Mouse (Mus musculus): Measurements from ENCODE around the gene Cmtm7. TPM values are rescaled to one million over a fixed set of nuclear protein-coding genes. Genes with fewer than 3 reads are reported as not detected.

Gene Cmtm7
- total RNA-seq (2021) (10 to 100 TPM; 27.8 to 41.3 TPM), polyA plus RNA-seq (2012; rRNA removed) (187 and 230 TPM in 2 replicates)
- long read RNA-seq, transcript Cmtm7-201 (5 exons, 993 nt): major isoform, 28 of 30 reads
- long read RNA-seq, partial matches to known transcripts: 1 of 30 reads
- long read RNA-seq, other reads (novel, unspliced or antisense): 1 of 30 reads

DNA sequence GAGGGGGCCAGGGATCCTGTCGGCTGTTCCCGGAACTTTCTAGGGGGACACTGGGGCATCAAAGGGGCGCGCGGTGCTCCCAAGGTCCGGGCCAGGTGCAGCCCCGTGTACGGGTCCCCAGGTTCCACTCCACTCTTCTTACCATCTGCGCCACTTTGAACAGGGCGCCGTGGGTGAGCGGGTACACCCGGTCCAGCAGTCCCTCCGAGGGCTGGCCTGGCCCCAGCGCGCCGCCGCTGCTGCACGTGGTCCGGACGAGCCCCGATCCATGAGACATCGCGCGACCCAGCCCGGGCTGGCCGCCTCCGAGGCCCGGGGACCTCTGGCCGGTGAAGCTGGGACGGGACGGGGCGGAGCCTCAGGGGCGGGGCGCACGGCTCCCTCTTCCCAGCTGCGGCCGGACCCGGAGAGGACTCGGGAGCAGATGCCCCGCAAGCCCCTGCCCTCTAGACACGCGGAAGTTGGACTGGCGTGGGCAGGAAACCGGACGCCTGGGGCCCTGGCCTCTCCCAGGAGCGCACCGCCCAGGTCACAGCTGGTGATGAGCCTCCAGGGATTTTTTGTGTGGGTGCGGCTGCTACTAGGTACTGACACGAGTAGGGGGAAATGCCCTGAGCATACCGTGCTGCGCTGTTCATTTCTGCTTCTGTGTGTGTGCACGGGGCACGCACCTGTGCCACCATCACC is at the start of gene Cmtm7:
Gene Cmtm7, minus strand, starts transcription at position 331 of the 687 bp plus-strand sequence.
- DNase-seq: peak; percentile 92

DNA sequence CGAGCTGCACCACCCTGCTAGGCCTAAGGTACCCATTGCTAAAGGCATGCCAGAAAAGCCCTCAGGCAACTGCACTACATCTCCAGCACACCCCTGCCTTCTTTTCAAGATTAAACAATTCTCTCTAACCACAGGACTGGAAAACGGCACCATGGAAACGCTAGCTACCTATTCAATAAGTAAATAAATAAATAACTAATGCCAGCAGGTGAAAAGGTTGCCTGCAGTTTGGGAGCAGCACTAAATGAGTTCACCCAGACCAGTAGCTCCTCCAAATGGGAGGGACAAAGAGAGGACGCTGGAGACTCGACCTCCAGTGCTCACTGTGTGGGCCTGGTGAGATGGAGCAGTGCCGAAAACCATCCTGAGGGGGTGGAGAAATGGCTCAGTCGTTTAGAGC is 48.7 kb upstream of the Cmtm7 start:
- no peak for DNase-seq

DNA sequence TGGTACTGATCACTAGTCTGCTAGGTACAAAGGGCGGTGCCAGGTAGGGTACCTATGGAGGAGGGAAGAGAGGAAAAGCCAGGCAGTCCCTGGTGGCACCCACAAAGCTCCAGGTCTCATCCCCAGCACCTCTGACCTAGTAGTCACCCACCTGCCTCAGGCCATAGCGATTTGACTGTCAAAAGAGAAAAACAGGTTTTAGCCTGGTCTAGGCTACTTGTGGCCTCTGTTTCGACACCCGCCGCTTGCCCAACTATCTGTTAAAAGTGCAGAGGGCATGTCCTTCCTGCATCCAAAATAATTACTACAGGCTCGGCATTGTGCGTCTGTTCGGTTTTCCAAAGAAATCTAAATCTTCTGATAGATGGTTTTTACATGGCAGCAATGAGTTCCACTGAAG is 48.0 kb upstream of the Cmtm7 start:
- DNase-seq: no peak

DNA sequence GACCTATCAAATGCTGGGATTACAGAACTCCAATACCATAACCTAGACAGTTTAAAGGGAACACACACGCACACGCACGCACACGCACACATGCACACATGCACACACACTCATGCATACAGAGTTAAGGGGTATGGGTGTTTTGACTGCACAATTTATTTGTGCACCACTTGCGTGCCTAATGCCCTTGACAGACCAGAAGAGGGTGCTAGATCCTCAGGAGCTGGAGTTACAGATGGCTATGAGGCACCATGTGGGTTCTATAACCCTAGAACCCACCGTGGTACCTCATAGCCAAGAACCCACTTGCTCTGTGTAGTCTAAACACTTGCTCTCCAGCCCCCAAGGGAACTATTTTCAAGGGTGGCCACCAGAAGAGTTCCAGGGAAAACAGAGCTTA is 46.7 kb upstream of the Cmtm7 start:
- DNase-seq: no peak

DNA sequence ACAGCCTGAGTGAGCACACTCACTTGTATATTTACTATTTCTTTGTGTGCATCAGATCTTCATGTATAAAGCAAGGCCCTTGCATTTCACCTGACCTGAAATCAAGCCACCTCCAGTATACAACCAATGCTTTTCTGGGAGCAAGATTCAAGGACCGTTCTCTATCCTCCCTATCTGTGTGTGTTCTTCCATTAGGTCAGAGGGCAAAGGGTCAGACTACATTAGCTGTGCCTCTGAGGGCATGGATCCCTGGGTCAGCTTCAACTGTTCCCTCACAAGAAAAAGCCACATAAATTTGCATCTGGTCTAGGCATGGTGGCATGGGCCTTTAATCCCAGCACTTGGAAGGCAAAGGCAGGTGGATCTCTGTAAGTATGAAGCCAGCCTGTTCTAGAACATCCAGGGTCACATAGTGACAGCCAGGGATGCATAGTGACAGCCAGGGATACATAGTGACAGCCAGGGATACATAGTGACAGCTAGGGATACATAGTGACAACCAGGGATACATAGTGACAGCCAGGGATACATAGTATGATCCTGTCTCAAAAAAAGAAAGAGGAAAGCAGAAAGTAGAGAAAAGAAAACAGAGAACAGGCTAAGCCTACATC is 45.7 kb upstream of the Cmtm7 start:
- DNase-seq: no peak

DNA sequence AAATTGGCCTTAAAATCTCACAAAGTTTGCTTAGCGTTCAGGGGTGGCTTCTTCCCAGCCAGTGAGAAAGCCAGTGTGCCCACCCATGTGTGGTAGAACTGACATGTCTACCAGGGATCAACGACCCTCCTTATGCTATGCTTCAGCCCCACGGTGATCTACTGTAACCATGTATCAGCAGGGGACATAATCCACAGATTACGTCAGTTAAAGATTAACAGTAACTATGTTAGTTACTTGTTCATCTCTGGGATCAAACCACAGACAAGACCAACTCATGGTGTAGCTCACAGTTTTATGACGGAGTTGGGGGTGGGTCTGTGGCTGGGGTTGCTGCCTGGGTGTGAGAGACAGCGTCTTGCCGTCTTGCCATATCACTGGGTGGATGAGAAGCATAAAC is 42.5 kb upstream of the Cmtm7 start:
- DNase-seq: no peak

DNA sequence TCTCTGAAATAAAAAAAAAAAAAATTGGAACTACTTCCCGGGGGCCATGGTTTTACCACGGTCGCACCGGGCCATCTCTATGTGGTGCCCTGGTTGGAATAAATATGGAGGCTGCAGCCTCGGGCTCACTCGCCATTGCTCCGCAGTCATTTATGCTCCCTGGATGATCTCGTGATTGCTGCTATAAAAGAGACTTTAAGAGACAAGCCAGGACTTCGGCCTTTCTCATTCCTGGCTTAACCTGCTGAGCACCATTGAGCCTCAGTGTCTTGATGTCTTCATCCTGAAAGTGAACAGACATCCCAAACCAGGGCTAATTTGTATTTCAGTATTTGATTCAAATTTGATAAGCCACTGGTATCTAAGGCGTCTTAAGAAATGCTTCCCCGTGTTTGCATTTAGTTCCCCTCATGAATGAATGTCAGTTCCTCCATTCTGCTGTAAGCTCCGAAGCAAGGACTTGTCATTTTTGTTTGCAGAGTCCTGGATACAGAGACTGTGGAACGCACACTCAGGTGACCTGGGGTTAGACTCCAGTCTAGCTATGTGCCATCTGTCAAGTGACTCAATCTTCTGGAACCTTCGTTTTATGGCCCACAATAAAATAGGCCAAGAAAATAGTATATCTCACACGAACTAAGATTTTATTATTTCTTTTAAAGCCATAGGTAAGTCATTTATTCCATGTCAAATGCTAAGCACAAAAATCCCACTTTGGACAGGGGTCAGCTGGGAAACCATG is 40.1 kb upstream of the Cmtm7 start:
- no peak for DNase-seq

DNA sequence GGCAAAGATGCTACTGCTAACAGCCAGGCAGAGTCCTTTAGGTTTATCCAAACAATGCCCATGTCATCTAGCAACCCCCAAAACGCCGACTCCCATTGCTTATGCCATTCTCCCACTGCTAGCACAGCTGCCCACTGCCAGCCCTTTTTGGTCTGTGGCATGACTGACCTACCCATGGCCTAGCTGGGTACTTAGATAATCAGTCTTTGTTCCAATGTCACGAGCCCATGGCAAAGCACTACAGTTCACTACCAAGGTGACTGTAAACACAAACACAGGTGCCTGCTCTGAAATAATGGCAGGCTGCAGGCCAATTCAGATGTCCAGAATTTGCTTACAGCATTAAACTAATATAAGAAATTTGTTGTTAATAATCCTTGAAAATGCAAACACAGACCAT is 37.3 kb upstream of the Cmtm7 start:
- no peak for DNase-seq

DNA sequence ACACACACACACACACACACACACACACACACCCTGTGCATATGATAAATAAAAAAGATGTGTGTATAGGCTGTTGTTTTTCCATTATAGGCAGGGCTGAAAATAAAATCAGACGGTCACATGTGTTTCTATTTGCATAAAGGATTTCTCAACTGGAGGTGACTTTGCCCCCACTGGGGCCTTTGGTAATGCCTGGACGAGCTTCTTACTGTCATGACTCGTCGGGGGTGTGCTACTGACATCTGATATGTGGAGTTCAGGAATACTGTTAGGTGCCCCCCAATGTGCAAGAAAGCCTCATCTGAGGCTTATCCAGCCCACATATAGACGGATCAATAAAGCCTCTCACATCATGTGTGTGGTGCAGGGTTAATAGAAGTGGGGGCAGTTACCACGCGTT is 35.4 kb upstream of the Cmtm7 start:
- DNase-seq: no peak

DNA sequence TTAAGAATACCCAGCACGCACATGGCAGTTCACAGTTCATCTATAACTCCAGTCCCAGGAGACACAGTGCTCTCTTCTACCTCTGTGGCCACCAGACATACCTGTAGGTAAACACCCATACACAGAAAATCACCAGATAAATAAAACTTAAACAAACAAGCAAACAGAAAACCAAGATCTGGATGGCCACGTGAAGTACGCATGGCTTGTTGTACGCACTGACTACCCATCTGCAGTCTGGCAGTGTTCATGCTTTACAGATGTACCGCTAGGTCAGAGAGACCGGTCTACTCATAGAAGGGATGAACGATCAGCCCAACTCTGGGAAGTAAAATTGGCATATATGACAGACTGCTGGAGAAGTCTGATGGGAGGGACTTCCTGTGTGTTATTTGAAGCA is 34.5 kb upstream of the Cmtm7 start:
- DNase-seq: no peak

DNA sequence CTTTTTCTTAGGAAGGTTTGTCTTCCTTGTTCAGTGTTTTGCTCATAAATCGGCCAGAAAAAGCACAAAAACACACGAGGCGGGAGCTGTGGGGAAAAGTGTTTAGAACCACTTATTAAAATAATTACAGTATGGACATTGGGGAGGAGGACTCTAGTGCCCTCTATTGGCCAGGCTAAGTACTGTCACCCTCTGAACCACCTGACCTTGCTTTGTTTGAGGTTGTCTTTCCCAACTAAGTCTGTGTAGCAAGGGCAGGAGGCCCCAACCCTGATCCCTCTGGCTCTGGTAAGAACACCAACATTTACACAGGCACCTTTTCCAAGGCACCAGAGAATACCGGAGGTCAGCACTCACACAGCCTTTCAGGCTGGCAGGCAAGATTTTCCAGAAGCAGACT is 33.7 kb upstream of the Cmtm7 start:
- DNase-seq: peak; percentile 48

DNA sequence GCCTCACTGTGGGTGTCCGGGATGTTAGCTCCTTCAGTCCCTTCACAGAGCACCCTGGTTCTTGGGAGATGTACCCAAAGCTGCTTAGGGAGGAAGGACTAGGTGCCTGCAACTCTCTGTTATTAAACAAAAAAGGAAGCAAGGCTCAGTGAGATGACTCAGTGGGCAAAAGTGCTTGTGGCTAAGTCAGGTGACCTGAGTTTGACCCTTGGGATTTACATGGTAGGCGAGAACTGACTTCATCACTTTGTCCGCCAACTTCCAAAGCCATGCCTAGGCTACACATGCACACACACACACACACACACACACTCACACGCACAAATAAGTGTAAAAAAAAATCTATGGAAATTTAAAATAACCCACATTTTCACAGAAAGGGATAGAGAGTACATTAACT is 30.3 kb upstream of the Cmtm7 start:
- DNase-seq: no peak

DNA sequence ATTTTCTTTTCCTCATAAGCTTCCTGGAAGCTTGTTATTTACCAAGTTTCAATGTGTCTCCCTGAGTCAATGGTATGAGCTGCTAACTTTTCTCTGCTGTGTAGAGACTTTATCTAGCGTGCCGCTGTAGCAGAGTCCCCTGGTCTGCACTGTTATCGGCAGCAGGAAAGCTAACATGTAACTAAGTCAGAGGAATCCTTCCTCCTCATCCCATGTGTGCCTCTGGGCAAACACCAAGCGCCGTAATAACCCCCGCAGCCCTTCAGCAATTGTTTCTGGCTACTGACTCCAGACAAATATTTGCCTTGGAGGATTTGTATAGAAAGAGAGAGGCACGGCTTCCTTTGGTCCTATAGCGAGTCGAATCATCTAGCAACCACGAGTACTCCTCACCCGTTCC is 29.2 kb upstream of the Cmtm7 start:
- DNase-seq: no peak

DNA sequence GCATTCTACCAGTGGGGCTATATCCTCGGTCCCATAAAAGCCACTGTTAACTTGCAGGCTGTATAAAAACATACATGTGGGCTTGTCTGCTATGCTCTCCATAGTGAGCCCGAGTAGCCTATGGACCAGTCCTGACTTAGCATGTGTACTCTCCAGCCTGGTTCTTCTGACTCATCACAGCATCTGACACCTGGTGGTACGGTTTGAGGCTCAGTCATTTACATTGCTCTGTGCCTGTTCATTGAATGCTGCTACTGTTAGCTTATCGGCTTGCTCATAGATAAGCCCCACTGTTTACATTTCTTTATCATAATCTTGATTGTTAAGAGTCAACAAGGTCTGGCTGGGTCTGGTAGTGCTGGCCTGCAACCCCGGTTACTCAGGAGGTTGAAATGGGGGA is 27.0 kb upstream of the Cmtm7 start:
- no peak for DNase-seq

DNA sequence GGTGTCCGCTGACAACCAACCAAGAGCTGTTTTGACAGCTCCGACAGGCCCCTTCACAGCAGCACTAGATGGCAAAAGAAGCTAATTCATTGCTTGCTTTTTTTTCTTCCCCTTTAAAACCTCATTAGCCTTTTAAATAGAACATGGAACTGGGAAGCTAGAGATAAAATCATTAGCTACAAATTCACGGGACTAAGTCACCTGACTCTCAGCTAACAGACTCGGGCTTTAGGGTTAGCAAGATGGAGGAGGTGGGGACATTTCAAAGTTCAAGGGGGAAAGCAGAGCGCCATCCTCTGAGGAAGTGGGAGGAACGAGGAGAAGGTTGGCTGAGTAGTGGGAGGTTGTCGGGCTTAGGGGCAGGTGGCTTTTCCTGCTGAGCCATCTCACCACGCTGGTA is 25.6 kb upstream of the Cmtm7 start:
- DNase-seq: no peak

DNA sequence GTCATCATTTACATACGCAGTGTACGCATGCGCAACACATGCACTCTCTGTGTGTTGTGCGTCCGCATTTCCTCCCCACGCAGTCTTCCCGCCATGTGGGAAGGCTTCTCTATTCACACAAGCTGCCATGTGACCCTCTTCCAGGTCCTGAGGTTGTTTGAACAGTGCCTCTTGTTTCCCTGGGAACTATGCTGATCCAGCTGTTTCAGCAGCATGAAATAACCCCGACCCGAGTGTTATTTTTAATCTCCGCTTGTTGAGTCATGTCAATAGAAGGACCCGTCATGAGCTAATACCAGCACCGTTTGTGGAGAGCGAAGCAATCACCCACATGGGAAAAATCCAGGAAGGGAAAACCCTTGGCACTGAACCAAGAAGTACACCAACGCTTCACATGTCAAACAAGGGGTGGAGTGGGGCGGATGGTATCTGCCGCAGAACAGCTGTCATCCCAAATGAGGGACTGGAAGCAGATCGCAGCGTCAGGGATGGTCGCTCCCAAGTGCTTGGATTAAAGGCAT is 23.6 kb upstream of the Cmtm7 start:
- DNase-seq: peak; percentile 32

DNA sequence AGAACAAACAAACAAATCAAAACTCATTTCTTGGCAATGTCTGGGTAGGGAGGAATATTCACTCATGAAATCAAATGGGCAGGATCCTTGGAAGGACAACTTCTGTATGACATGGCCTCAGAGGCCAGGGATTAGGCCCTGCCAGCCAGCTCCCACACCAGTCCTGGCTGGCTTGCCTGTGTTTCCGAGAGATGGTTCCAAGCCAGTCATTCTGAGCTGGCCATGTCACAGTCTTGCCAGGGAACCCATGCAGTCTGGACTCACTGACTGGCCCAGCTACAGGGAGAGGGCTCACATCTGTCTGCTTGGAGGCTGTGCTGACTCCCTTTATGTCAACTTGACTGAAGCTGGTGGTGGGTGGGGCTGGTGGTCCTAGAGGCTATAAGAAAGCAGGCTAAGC is 20.5 kb upstream of the Cmtm7 start:
- DNase-seq: peak; percentile 54

DNA sequence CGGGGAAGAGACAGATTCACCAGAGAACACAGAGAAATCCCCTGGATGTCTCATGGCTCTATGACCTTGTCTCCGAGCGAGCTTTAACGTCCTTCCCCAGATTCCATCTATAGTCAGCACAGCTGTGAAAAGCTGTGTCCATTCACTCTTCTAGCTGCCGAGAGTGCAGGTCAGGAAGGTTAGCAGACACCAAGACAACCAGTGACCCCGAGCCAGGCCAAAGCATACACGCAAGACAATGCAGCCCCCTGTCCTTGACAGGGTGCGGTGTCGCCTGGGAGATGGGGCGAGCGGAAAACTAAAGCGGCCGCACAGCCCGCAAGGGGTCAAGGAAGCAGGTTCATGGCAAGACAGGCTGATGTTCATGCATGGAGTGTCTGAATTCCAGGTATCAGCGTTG is 19.6 kb upstream of the Cmtm7 start:
- DNase-seq: no peak

DNA sequence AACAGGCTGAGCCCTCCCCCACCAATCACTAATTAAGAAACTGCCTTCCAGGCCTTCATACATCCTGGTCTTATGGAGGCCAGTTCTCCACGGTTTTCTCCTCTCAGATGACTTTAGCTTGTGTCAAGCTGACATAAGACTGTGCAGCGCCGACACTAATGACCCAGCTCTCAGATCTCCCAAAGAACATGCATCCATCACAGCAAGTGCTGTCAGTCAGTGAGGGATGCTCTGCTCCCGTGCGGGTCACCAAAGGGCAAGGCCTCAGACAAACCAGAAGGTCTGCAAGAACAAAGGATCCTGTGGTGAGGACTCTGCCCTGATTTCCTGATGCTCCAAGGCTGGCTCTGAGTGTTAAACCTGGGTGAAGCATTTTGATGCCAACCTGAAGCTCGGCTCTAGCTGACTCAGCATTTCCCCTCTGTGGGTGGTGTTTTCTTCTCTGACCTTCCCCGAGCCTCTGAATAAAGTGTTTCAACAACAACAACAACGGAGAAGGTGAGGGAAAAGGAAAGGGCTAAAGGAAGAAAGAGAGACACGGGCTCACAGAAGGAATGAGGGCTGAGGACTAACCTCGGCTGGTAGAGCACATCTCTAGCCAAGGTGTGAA is 17.9 kb upstream of the Cmtm7 start:
- no peak for DNase-seq

DNA sequence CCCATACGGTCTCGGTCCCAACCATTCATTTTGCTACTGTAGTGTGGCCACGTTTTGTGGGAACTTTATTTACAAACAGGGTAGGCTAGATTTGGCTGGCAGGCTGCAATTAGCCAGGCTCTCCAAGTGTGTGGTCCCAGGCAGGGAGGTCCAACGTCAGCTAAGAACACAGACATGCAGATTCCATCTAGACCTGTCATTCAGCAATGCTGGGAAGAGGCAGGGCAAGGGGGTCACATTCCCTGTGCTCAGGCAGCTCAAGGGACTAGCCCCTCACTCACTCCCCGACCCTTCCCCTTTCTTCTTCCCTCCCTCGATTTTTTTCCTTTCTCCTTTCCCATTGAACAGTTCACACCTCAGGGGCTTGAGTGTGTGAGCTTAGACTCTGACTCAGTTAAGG is 17.2 kb upstream of the Cmtm7 start:
- no peak for DNase-seq

DNA sequence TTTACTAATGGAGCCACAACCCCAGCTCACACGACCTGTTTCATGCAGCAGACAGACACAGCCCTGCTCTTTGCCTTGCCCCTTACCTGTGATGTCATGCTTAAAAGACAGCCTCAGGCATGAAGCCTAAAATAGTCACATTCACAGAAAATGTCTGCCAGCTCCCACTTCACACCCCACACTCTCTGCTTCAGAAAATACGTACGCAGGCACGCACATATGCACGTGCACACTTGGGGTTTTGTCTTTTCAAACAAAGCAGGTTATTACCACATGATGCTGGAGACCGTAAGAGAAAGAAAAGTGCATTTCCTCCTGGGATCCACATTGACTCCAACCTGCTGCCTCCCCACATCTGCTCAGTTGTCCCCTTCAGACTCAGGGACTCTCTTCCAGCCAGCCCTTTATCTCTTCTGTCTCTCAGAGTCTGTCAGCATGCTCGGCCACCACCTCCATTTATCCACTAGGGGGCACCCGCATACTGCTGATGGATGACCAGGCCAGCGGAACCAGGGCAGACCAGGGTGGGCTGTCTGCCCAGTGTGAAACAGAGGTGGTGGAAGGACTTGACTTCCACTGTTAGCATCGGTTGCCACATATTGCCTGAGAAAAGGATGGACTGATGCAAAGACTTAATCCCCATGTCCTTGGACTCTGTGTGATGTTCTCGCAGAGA is 15.8 kb upstream of the Cmtm7 start:
- peak; percentile 80 for DNase-seq

DNA sequence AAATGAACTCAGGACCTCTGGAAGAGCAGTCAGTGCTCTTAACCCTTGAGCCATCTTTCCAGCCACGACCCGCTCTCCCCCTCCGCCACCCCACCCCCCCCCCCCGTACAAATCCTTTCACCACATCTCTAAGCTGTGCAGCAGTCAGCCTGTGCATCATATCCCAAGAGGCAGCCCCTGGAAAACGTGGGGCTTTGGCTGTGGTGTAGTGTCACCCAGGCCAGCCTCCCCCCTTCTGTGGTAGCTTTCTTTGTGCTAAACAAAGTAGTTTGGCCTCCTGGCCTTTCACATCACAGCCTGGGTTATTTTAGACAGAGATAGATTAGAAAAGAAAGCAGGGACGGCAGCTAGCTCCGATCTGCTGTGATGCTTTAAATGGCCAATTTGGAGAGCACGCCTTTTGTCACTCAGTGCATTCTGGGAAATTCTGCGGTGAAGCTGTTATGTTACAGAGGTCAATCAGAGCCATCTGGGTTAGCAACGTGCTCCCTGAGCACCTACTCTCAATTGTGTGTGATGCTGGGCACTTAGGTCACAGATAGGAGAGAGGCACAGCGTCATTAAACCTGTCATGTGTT is 14.9 kb upstream of the Cmtm7 start:
- no peak for DNase-seq
